Mouse (Mus musculus) neural tube, embryonic 12.5 days (tissue): ENCODE data around the gene Gm4907. TPM values are rescaled to one million over a fixed set of nuclear protein-coding genes. Genes with fewer than 3 reads are reported as not detected.
"Not testable (repeated sequence)": the region's sequence is repeated elsewhere in the genome, so short reads cannot be mapped to it uniquely, and the experiment has no call there.

ENCODE experiments used
- ATAC-seq: fragments of 200-750 bp; cut with Nextera tagmentation; 2 replicates; pipeline ENCODE4 v1.8.0; 2017; ENCODE audit warnings: low read depth, mild to moderate bottlenecking, moderate TSS enrichment, moderate library complexity; ENCODE audit not compliant: low FRiP score
- H3K27ac ChIP-seq: fragments of 300-500 bp; sonication (generic); 2 replicates; pipeline ENCODE4 v1.5.1; 2016
- H3K27me3 ChIP-seq: fragments of 300-500 bp; sonication (generic); replicated peaks from 2 replicates; pipeline ENCODE4 v1.6.1; 2016; ENCODE audit warnings: mild to moderate bottlenecking
- H3K36me3 ChIP-seq: fragments of 300-500 bp; sonication (generic); 2 replicates; pipeline ENCODE4 v1.6.1; 2016; ENCODE audit warnings: mild to moderate bottlenecking
- H3K4me1 ChIP-seq: fragments of 300-500 bp; sonication (generic); 2 replicates; pipeline ENCODE4 v1.6.1; 2016
- H3K4me2 ChIP-seq: fragments of 300-500 bp; sonication (generic); replicated peaks from 2 replicates; pipeline ENCODE4 v1.6.1; 2016; ENCODE audit warnings: mild to moderate bottlenecking
- H3K4me3 ChIP-seq: fragments of 300-500 bp; sonication (generic); 2 replicates; pipeline ENCODE4 v1.5.1; 2016
- H3K9ac ChIP-seq: fragments of 300-500 bp; sonication (generic); 2 replicates; pipeline ENCODE4 v1.6.1; 2016; ENCODE audit warnings: mild to moderate bottlenecking
- H3K9me3 ChIP-seq: fragments of 300-500 bp; sonication (generic); 2 replicates; pipeline ENCODE4 v1.6.1; 2016; ENCODE audit warnings: mild to moderate bottlenecking
- WGBS: fragments of 180-500 bp; shearing (Covaris S2); methylation state at CpG from one replicate; pipeline ENCODE4 v1.1.7; 2016; 5-methylcytosine and 5-hydroxymethylcytosine counted together
- polyA plus RNA-seq: library from polyadenylated mRNA; unstranded; fragments of >200 nt; fragmentation: Nextera tagmentation; extraction: Ambion mirVana; gene quantifications from 2 replicates; pipeline ENCODE4 v1.2.1, GENCODE M21; 2016

Gene Gm4907
- polyA plus RNA-seq, result not detected in 2 replicates

DNA sequence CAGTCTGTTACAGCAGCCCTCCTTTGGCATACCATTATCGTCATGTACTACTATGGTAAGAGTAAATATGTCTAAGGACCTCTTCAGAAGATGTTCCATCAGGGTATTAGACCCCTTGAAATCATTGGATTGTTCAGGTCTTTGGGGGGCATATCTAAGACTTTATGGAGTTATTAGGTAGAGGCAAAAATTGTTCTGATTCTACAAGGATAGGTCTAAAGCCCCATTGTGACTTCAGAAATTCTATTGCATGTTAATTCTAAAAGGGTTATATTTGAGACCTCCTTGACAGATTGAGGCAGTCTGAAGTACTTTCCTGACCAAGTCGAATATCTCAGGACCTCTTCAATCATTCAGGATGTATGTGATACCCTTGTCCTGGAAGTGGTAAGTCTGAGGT lies at the start of gene Gm4907:
Gm4907 (plus strand) TSS at position 301 of the 400 bp plus-strand sequence.
- H3K36me3 ChIP-seq, H3K9me3 ChIP-seq, H3K4me2 ChIP-seq, H3K27me3 ChIP-seq, ATAC-seq, H3K4me1 ChIP-seq, H3K27ac ChIP-seq, H3K9ac ChIP-seq, H3K4me3 ChIP-seq: not testable (repeated sequence)
- 78% methylated on average over 2 of the region's 2 CpGs for WGBS

DNA sequence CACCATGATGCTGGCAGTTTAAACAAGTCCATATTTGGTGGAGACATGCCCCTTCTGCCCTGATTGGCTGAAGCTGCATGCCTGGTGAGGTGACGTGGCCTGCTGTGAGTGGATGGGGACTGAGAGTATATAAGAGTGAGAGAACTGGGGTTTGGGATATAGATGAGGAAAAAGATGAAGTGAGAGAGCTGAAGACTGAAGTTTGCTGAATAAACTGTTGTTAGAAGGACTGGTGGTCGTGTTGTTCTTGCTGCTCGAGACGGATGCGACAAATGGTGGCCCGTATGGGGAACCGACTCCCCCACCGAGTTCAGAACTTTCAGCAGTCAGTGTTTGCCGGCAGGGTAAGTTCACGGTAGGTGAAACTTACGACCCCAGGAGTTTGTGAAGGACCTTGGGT lies 48.6 kb upstream of the Gm4907 start:
- H3K9me3 ChIP-seq, H3K4me2 ChIP-seq, H3K27me3 ChIP-seq, H3K4me3 ChIP-seq, H3K9ac ChIP-seq, H3K4me1 ChIP-seq, ATAC-seq, H3K27ac ChIP-seq, H3K36me3 ChIP-seq: not testable (repeated sequence)
- 90% methylated on average over 11 of the region's 11 CpGs for WGBS

DNA sequence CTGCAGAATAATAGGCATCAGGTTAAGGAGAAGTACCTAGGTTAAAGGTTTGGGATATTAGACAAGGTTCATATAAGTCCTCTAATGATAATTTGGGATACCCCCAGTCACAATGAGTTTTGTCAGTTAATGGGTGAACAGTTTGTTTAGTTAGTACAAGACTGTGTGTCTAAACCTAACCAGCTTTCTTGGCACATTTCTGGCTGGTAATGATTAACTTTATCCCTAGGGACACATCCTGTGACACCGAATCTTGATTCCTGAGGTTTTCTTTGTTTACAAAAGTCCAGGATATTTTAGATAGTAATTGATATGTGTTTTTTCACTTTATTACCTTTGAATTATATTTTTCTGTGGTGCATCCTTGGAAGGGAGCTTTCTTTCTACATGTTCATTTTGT lies 41.4 kb upstream of the Gm4907 start:
- 81% methylated on average over 1 of the region's 1 CpGs for WGBS
- H3K27me3 ChIP-seq, result no peaks in the 10 kb centered on the region
- H3K36me3 ChIP-seq, result no peaks in the 10 kb centered on the region
- H3K9ac ChIP-seq, result no peak overlapping the region
- no peak overlapping the region for H3K4me3 ChIP-seq
- no peak overlapping the region for H3K27ac ChIP-seq
- no peak overlapping the region for H3K4me2 ChIP-seq
- no peaks in the 10 kb centered on the region for H3K9me3 ChIP-seq
- H3K4me1 ChIP-seq, result no peaks in the 10 kb centered on the region
- ATAC-seq, result no peak

DNA sequence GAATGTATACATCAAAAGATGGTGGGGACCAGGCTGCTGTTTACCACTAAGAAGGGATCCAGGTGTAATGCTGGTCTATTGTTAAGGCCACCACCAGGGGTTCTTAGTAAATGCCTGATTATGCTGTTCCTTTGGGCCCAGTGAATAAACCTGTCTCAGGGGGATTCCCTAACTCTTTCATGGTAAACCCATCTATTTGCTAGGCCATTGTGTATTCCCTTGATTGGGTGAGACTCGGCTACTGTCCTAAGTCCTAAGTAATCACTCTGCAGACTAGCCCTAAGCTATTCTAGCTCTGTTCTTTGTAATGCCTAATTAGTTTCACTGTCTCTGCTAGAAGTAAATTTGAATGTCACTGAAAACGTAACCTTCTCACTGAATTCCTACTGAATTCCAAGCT lies 71.8 kb downstream of the Gm4907 start:
- 63% methylated on average over 2 of the region's 2 CpGs for WGBS

More for the DNA sequence above, 71.8 kb downstream of the Gm4907 start:
- Histone ChIP-seq H3K9me3 (no peaks in the 10 kb centered on the region), H3K4me1 (no peaks in the 10 kb centered on the region), H3K4me2 (no peak overlapping the region), H3K36me3 (no peaks in the 10 kb centered on the region), H3K4me3 (no peak overlapping the region), H3K27ac (no peak overlapping the region), H3K27me3 (no peaks in the 10 kb centered on the region), H3K9ac (no peak overlapping the region)
- ATAC-seq, result no peak

Other genes with a start within 250 kb of the Gm4907 start
- gene Wdr44, start 189.5 kb upstream of the Gm4907 start, polyA plus RNA-seq, result 11.9 and 12.9 TPM in 2 replicates
- not detected in 2 replicates for gene Gm4985, start 76.4 kb downstream of the Gm4907 start, polyA plus RNA-seq